Mouse (Mus musculus) hindbrain, embryonic 16.5 days (tissue): ENCODE measurements at regions not wholly inside any gene's neighbourhood (a gene's known extent, or its start where the extent isn't known, plus 50 kb on each side); places are given as distances from the start of the nearest gene placed in this dataset.
A peak's percentile ranks its signal among the peaks of the same experiment; 100 is the strongest.

Source experiments
- ATAC-seq: fragments of 200-750 bp; cut with Nextera tagmentation; 2 replicates; pipeline ENCODE4 v1.8.0; 2017; ENCODE audit warnings: moderate TSS enrichment, moderate library complexity
- H3K27ac ChIP-seq: fragments of 300-500 bp; sonication (generic); 2 replicates; pipeline ENCODE4 v1.5.1; 2014; ENCODE audit warnings: low read depth, mild to moderate bottlenecking, control low read depth, low read length, moderate library complexity
- H3K27me3 ChIP-seq: fragments of 300-500 bp; sonication (generic); replicated peaks from 2 replicates; pipeline ENCODE4 v1.6.1; 2014; ENCODE audit warnings: low read length; ENCODE audit not compliant: control insufficient read depth, insufficient read depth
- H3K36me3 ChIP-seq: fragments of 300-500 bp; sonication (generic); 2 replicates; pipeline ENCODE4 v1.6.1; 2014; ENCODE audit warnings: mild to moderate bottlenecking, low read length, moderate library complexity, mixed read lengths; ENCODE audit not compliant: control insufficient read depth, insufficient read depth
- H3K4me1 ChIP-seq: fragments of 300-500 bp; sonication (generic); 2 replicates; pipeline ENCODE4 v1.6.1; 2014; ENCODE audit warnings: low read depth, low read length; ENCODE audit not compliant: control insufficient read depth, insufficient read depth
- H3K4me2 ChIP-seq: fragments of 300-500 bp; sonication (generic); 2 replicates; pipeline ENCODE4 v1.6.1; 2014; ENCODE audit warnings: mild to moderate bottlenecking, low read length, control low read depth, moderate library complexity
- H3K4me3 ChIP-seq: fragments of 300-500 bp; sonication (generic); 2 replicates; pipeline ENCODE4 v1.5.1; 2014; ENCODE audit warnings: mild to moderate bottlenecking, low read length, control low read depth, moderate library complexity
- H3K9ac ChIP-seq: fragments of 300-500 bp; sonication (generic); 2 replicates; pipeline ENCODE4 v1.6.1; 2014; ENCODE audit warnings: low read depth, mild to moderate bottlenecking, control low read depth, low read length, moderate library complexity
- H3K9me3 ChIP-seq: fragments of 300-500 bp; sonication (generic); 2 replicates; pipeline ENCODE4 v1.6.1; 2014; ENCODE audit warnings: mild to moderate bottlenecking, low read length, moderate library complexity; ENCODE audit not compliant: control insufficient read depth
- WGBS: fragments of 180-500 bp; shearing (Covaris S2); extraction: QIAGEN DNeasy Blood & Tissue Kit; methylation state at CpG from one replicate; pipeline ENCODE4 v1.1.7; 2014; 5-methylcytosine and 5-hydroxymethylcytosine counted together

- Histone ChIP-seq H3K9me3 (no peaks in the 10 kb centered on the region), H3K9ac (no peak overlapping the region), H3K4me1 (no peaks in the 10 kb centered on the region), H3K4me3 (no peak overlapping the region), H3K36me3 (no peaks in the 10 kb centered on the region), H3K27me3 (no peaks in the 10 kb centered on the region), H3K4me2 (no peak overlapping the region), H3K27ac (no peak overlapping the region)
- ATAC-seq, result no peak
Observed at GRCm38 (mm10) chr11:21478191-21478590, 93.8 kb upstream of the Wdpcp start.

DNA sequence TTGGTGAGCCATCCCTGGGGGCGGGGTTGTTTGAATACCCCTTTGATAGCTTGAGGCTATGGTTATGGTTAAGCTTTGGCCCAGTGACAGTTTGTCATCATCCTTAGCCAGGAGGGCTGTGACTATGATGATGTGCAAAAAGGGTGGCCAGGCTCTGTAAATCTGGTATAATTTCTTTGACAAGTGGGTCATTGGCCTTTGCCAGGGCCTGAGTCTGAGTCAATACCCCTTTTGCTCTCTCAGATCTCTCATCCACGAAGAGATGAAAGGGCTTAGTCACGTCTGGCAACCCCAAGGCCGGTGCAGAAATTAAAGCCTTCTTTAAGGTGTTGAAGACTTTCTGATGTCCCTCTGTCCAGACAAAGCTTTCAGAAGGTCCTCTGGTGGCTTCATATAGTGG lies 99.7 kb upstream of the Ugp2 start:
- Histone ChIP-seq H3K27me3 (no peaks in the 10 kb centered on the region), H3K4me1 (no peaks in the 10 kb centered on the region), H3K9ac (no peak overlapping the region), H3K4me3 (no peak overlapping the region), H3K36me3 (no peaks in the 10 kb centered on the region), H3K27ac (no peak overlapping the region), H3K4me2 (no peak overlapping the region), H3K9me3 (no peaks in the 10 kb centered on the region)
- 70% methylated on average over 4 of the region's 4 CpGs for WGBS
- ATAC-seq, result no peak

GRCm38 (mm10) chr11:21468465-21468864 lies 97.5 kb upstream of the Ugp2 start:
- Histone ChIP-seq H3K4me1 (no peaks in the 10 kb centered on the region), H3K27me3 (no peaks in the 10 kb centered on the region), H3K36me3 (no peaks in the 10 kb centered on the region), H3K4me3 (no peak overlapping the region), H3K27ac (no peak overlapping the region), H3K9me3 (no peaks in the 10 kb centered on the region), H3K9ac (no peak overlapping the region), H3K4me2 (no peak overlapping the region)
- no peak for ATAC-seq

- no peaks in the 10 kb centered on the region for H3K27me3 ChIP-seq
- H3K27ac ChIP-seq, result no peak overlapping the region
- no peaks in the 10 kb centered on the region for H3K9me3 ChIP-seq
- H3K4me3 ChIP-seq, result no peak overlapping the region
- no peaks in the 10 kb centered on the region for H3K4me1 ChIP-seq
- no peak overlapping the region for H3K4me2 ChIP-seq
- no peaks in the 10 kb centered on the region for H3K36me3 ChIP-seq
- no peak for ATAC-seq
- no peak overlapping the region for H3K9ac ChIP-seq
Observed at GRCm38 (mm10) chr11:21460011-21460410, 89.0 kb upstream of the Ugp2 start.

GRCm38 (mm10) chr11:21453308-21454106 lies 82.5 kb upstream of the Ugp2 start:
- Histone ChIP-seq H3K27me3 (no peaks in the 10 kb centered on the region; the same call in 1 of the 2 replicates), H3K9ac (no peak overlapping the region), H3K4me3 (no peak overlapping the region), H3K36me3 (no peaks in the 10 kb centered on the region), H3K9me3 (no peaks in the 10 kb centered on the region), H3K4me1 (no peaks in the 10 kb centered on the region), H3K4me2 (no peak overlapping the region), H3K27ac (no peak overlapping the region)
- peak; percentile 63; the same call in 1 of the 2 replicates for ATAC-seq
- WGBS, result 78% methylated on average over 3 of the region's 4 CpGs

- Histone ChIP-seq H3K36me3 (no peaks in the 10 kb centered on the region), H3K9me3 (no peaks in the 10 kb centered on the region), H3K9ac (no peak overlapping the region), H3K27ac (no peak overlapping the region), H3K4me3 (no peak overlapping the region), H3K27me3 (no peaks in the 10 kb centered on the region), H3K4me1 (no peaks in the 10 kb centered on the region), H3K4me2 (no peak overlapping the region)
- 0 out of 2 replicates have a peak, but pooled peaks have one; percentile 63 for ATAC-seq
- 41% methylated on average over 2 of the region's 2 CpGs for WGBS
Observed at GRCm38 (mm10) chr11:21433726-21434125, 62.7 kb upstream of the Ugp2 start.

GRCm38 (mm10) chr11:21430021-21430420 lies 59.0 kb upstream of the Ugp2 start:
- H3K36me3 ChIP-seq, result no peaks in the 10 kb centered on the region
- no peaks in the 10 kb centered on the region for H3K9me3 ChIP-seq
- no peak for ATAC-seq
- 59% methylated on average over 1 of the region's 1 CpGs for WGBS
- H3K4me2 ChIP-seq, result no peak overlapping the region
- H3K4me3 ChIP-seq, result no peak overlapping the region
- H3K4me1 ChIP-seq, result no peaks in the 10 kb centered on the region
- H3K27ac ChIP-seq, result no peak overlapping the region
- H3K9ac ChIP-seq, result no peak overlapping the region
- H3K27me3 ChIP-seq, result no peaks in the 10 kb centered on the region

DNA sequence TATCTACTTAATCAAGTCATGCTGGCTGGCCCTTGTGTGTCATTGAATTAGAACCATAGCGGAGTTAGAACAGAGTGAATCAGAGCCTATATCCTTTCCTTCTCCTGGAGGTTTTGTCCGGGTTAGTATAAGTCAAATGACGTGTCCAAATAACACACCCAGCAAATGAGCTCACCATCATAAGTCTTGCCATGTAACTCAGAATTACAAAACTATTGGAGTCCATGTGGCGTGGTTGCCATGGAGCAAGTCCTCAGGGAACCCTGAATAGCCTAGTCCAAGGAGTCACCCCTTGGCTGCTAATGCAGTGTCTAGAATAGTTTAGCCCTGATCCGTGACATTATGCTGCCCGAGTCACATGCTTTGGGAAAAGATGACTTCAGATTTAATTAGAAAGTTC lies 57.7 kb upstream of the Ugp2 start:
- 64% methylated on average over 6 of the region's 6 CpGs for WGBS
- no peaks in the 10 kb centered on the region for H3K4me1 ChIP-seq
- no peak overlapping the region for H3K4me2 ChIP-seq

DNA sequence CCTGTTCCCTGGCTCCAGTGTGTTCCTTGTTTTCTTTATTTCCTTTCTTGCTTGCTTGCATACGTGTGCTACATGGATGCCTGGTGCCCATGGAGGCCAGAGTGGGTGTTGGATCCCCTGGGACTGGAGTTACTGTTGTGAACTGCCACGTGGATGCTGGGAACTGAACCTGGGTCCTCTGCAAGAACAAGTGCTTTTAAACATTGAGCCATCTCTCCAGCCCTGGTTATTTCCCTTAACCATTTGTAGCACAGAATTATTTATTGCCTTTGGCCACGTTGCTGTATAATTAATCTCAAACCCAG lies 57.0 kb upstream of the Ugp2 start:
- 71% methylated on average over 3 of the region's 3 CpGs for WGBS
- ATAC-seq, result no peak
- H3K27ac ChIP-seq, result no peak overlapping the region
- H3K4me3 ChIP-seq, result no peak overlapping the region
- H3K9me3 ChIP-seq, result no peaks in the 10 kb centered on the region
- no peak overlapping the region for H3K9ac ChIP-seq
- H3K4me1 ChIP-seq, result no peaks in the 10 kb centered on the region
- no peaks in the 10 kb centered on the region for H3K36me3 ChIP-seq
- no peak overlapping the region for H3K4me2 ChIP-seq
- H3K27me3 ChIP-seq, result no peaks in the 10 kb centered on the region

More for the DNA sequence above, 57.7 kb upstream of the Ugp2 start:
- ATAC-seq, result no peak
- Histone ChIP-seq H3K4me3 (no peak overlapping the region), H3K9ac (no peak overlapping the region), H3K9me3 (no peaks in the 10 kb centered on the region), H3K27me3 (no peaks in the 10 kb centered on the region), H3K36me3 (no peaks in the 10 kb centered on the region), H3K27ac (no peak overlapping the region)
